Mouse (Mus musculus): ENCODE results near the gene Wnt5b.

DNA sequence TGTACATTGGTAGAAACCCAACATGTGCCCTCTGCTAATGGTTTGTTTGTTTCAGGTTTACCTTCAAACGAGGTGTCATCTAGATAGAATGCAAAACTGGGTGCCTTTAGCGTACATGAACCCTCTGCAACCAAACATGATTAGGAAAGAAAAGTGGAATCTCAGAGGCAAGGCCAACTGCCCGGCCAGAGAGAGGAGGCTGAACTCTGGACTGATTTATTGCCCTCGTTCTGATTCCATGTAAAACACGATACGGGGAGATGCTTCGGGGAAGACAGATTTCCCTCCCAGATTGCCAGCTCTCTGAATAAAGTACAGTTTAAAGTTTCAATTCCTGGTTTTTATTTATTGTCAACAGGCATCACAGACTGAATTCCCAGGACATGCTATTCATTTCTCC lies 138.8 kb downstream of the Wnt5b start:
- TF ChIP-seq CTCF (IDR thresholded peaks at IDR 0.05; ENCODE audit: low read depth), result no peak
- TF ChIP-seq EP300 (IDR thresholded peaks at IDR 0.05; ENCODE audit: low read depth), result no peak

Measured in liver, embryonic 14.5 days (tissue).